Mouse (Mus musculus): ENCODE measurements around the gene Xaf1. TPM values are rescaled to one million over a fixed set of nuclear protein-coding genes. Genes with fewer than 3 reads are reported as not detected.
A peak's percentile ranks its signal among the peaks of the same experiment; 100 is the strongest.

The Xaf1 gene
- 1.6 and 1.9 TPM in 2 replicates for polyA plus RNA-seq (2016; fragmentation: Nextera tagmentation; extraction: Ambion mirVana)

DNA sequence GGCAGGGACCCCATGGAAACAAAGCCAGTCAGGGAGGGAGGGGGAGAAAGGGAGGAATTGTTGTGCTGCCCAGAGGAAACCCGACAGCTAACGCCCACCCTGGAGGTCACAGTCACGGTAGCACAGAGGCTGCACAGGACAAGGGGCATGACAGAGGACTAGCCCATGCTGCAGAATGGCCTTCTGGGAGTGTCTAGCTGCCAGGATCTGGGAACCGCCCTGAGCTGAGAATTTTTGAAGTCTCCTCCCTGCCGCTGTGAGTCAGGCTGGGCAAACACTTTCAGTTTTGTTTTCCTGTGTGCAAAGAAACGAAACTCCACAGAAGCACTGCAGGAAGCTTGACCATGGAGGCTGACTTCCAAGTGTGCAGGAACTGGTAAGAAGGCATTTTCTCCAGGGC is at the start of gene Xaf1:
Xaf1 (plus strand) TSS at position 296 of the 400 bp plus-strand sequence.
- H3K27ac ChIP-seq: no peak within 1 kb of the TSS
- H3K4me1 ChIP-seq (replicated peaks): no peaks in the 10 kb centered on the region
- no peak within 1 kb of the TSS for H3K4me3 ChIP-seq (replicated peaks)
- no peak for ATAC-seq (ENCODE audit: insufficient number of reproducible peaks, insufficient read depth, low FRiP score, low TSS enrichment, low read depth)
- H3K4me2 ChIP-seq: peak within 1 kb of the TSS; percentile 1; the same call in 1 of the 2 replicates
- no peak within 1 kb of the TSS for H3K9ac ChIP-seq (replicated peaks)
- H3K9me3 ChIP-seq: no peaks in the 10 kb centered on the region
- WGBS: 41% methylated on average over 6 of the region's 6 CpGs
- H3K27me3 ChIP-seq: no peaks in the 10 kb centered on the region
- no peaks in the 10 kb centered on the region for H3K36me3 ChIP-seq

DNA sequence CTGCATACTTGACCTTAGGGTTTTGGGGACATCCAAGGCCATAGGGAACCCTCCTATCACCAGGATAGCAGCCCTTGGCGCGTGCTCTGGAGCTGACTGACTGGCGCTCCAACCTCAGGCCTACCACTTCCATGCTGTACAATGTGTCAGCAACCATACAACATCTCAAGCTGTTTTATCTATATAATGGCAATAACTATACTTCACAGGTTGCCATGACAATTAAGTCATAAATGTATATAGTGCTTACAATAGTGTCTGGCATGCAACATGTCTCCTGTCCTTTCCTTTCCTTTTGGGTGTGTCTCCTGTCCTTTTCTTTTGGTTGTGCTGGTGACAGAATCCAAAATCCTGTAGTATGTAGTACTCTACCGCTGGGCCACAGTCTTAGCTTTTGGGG is 45.8 kb upstream of the Xaf1 start:
- Histone ChIP-seq H3K9ac (replicated peaks) (no peak overlapping the region), H3K4me3 (replicated peaks) (no peak overlapping the region), H3K27ac (no peak overlapping the region), H3K4me2 (no peak overlapping the region), H3K27me3 (0 out of 2 replicates have a peak, but pooled peaks cover 7% of the 10 kb centered on the region), H3K4me1 (replicated peaks) (no peaks in the 10 kb centered on the region), H3K36me3 (no peaks in the 10 kb centered on the region), H3K9me3 (no peaks in the 10 kb centered on the region)
- 97% methylated on average over 4 of the region's 4 CpGs for WGBS
- no peak for ATAC-seq (ENCODE audit: insufficient number of reproducible peaks, insufficient read depth, low FRiP score, low TSS enrichment, low read depth)

DNA sequence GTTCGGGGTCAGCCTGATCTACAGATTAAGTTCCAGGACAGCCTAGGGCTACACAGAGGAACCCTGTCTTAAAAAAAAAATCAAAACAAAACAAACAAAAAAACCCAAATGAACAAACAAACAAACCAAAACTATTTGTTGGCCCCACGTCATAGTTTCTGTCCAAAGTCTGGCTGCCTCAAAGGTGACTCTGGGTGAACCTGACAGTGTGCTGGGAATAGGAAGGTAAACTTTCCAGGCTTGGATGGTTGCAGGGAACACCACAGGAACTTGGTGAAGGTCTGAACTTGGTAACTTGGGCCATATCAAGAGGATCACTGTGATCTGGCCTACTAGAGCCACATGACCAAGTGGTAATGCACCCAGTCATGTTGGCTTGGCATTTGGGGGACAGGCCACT is 45.0 kb upstream of the Xaf1 start:
- no peaks in the 10 kb centered on the region for H3K9me3 ChIP-seq
- 0 out of 2 replicates have a peak, but pooled peaks cover 7% of the 10 kb centered on the region for H3K27me3 ChIP-seq
- no peak for ATAC-seq (ENCODE audit: insufficient number of reproducible peaks, insufficient read depth, low FRiP score, low TSS enrichment, low read depth)
- H3K9ac ChIP-seq (replicated peaks): no peak overlapping the region
- no peak overlapping the region for H3K4me3 ChIP-seq (replicated peaks)
- no peak overlapping the region for H3K27ac ChIP-seq
- H3K4me2 ChIP-seq: no peak overlapping the region
- H3K36me3 ChIP-seq: no peaks in the 10 kb centered on the region
- 94% methylated on average over 2 of the region's 2 CpGs for WGBS
- H3K4me1 ChIP-seq (replicated peaks): no peaks in the 10 kb centered on the region

DNA sequence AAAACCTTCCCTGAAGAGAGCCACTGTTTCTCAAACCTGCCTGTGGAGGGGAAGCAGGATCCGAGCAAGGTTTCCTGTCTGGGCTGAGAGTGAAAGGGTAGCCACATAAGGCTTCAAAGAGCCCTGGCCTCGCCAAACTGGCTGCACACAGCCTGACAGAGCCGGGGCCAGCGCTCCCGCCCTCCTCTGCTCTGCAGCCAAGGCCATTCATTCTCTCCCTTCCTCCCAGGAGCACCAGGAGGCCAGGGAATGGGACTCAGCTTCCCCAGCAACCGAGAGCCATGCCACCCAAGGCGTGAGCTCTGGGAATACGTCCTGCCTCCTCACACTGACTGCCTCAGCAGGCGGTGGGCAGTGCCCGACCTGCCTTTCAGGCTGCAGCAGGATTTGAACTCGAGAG is 35.9 kb upstream of the Xaf1 start:
- ATAC-seq (ENCODE audit: insufficient number of reproducible peaks, insufficient read depth, low FRiP score, low TSS enrichment, low read depth): no peak

DNA sequence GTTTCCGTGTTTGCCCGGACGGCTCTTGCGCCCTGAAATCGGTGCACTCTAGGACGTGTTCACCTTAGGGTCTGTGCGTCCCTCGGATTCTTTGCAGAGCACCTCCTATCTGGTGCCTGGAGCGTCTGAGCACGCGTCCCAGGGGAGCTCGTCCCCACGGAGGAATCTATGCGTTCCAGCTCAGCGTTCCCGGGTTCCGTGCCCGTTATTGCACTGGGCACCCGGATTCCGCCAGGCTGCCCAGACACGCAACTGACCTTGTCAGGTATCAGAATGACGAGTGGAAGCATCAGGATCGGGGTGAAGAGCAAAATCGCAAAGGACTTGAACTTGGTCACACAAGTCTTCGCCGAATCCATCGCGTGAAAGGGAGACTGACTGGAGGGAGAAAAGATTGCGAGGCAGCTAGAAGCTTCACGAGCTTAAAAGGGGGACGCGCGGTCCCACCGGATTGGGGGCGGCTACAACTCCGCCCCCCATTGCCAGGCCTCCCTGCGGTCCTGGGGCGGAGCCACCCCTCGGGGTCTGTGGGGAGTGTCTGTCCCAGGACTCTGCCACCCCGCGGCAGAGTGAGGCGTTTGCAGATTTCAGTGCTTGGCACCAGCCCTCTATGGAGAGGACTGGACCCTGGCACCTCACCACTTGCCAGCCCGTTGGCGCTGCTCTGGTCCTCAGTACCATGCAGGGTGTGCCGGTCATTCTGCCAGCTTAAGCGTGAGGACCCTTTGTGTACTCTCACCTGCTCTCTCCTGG is 35.0 kb upstream of the Xaf1 start:
- no peaks in the 10 kb centered on the region for H3K36me3 ChIP-seq
- 1% methylated on average over 46 of the region's 46 CpGs for WGBS
- H3K4me1 ChIP-seq (replicated peaks): peaks cover 13% of the 10 kb centered on the region
- peak overlapping the region; percentile 68 for H3K4me2 ChIP-seq
- H3K9ac ChIP-seq (replicated peaks): peak overlapping the region; percentile 54
- H3K27me3 ChIP-seq: peaks cover 61% of the 10 kb centered on the region
- no peak overlapping the region for H3K27ac ChIP-seq
- no peaks in the 10 kb centered on the region for H3K9me3 ChIP-seq
- peak; percentile 75 for ATAC-seq (ENCODE audit: insufficient number of reproducible peaks, insufficient read depth, low FRiP score, low TSS enrichment, low read depth)
- peak overlapping the region; percentile 42 for H3K4me3 ChIP-seq (replicated peaks)

More for the DNA sequence above, 35.9 kb upstream of the Xaf1 start:
- H3K9ac ChIP-seq (replicated peaks): no peak overlapping the region
- no peaks in the 10 kb centered on the region for H3K9me3 ChIP-seq
- no peak overlapping the region for H3K27ac ChIP-seq
- peaks cover 13% of the 10 kb centered on the region for H3K4me1 ChIP-seq (replicated peaks)
- no peaks in the 10 kb centered on the region for H3K36me3 ChIP-seq
- H3K4me3 ChIP-seq (replicated peaks): peak overlapping the region; percentile 42; the same call in 1 of the 2 replicates
- 5% methylated on average over 11 of the region's 11 CpGs for WGBS
- H3K4me2 ChIP-seq: peak overlapping the region; percentile 68
- peaks cover 61% of the 10 kb centered on the region for H3K27me3 ChIP-seq

DNA sequence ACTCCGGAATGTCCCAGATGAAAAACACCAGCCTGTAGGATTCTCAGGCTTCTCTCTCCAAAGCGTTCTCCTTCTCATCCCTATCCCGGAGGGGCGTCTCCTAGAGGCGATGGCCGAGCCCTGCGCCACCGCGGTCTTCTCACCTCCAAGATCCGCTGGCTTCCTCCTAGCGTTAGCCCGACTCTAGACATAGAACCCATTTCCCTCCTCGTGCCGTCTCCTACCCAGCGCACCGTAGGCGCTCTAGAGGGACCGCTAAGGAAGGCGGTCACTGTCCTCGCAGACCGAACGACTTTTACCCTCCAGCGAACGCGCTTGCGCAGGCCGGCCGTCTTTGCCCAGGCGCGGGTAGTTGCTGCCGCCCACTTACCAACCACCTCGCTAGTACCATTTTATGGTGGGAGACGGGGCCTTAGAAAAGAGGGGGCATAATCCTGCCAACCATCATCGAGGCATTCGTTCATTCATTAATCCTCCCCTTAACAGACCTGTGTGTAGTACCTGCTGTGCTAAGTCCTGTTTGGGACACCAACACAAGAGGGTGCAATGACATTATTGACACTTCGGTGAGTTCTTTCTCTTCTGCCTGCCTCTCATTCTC is 34.4 kb upstream of the Xaf1 start, which contains the start of gene Slc13a5:
Slc13a5 (minus strand) TSS at position 263 of the 601 bp plus-strand sequence.
- Histone ChIP-seq H3K36me3 (no peaks in the 10 kb centered on the region), H3K4me1 (replicated peaks) (peaks cover 13% of the 10 kb centered on the region), H3K27me3 (peaks cover 61% of the 10 kb centered on the region), H3K9ac (replicated peaks) (peak within 1 kb of the TSS; percentile 54), H3K4me3 (replicated peaks) (peak within 1 kb of the TSS; percentile 42), H3K4me2 (peak within 1 kb of the TSS; percentile 68), H3K27ac (no peak within 1 kb of the TSS), H3K9me3 (no peaks in the 10 kb centered on the region)
- 4% methylated on average over 36 of the region's 36 CpGs for WGBS
- no peak for ATAC-seq (ENCODE audit: insufficient number of reproducible peaks, insufficient read depth, low FRiP score, low TSS enrichment, low read depth)

DNA sequence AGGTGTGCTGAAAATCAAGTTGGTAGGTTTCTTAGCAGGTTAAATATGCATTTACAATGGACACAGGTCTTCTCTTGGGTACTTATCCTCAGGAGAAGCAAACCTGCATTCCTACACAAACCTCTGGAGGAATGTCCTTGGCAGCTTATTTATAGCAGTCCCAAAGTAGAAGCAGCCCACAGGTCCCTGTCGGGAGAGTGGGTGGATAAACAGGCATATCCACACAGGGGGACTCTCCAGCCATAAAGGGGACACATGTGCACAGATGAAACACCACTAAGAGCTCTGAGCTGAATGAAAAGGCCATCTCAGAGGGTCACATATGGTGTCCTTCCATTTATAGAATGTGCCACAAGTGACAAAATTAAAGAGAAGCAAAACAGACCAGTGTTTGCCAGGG is 29.7 kb upstream of the Xaf1 start:
- no peak overlapping the region for H3K4me3 ChIP-seq (replicated peaks)
- H3K9me3 ChIP-seq: no peaks in the 10 kb centered on the region
- no peak overlapping the region for H3K9ac ChIP-seq (replicated peaks)
- no peaks in the 10 kb centered on the region for H3K36me3 ChIP-seq
- peaks cover 5% of the 10 kb centered on the region for H3K4me1 ChIP-seq (replicated peaks)
- no peak overlapping the region for H3K4me2 ChIP-seq
- ATAC-seq (ENCODE audit: insufficient number of reproducible peaks, insufficient read depth, low FRiP score, low TSS enrichment, low read depth): no peak
- peaks cover 23% of the 10 kb centered on the region for H3K27me3 ChIP-seq
- H3K27ac ChIP-seq: no peak overlapping the region
- WGBS: 61% methylated on average over 1 of the region's 1 CpGs

- H3K36me3 ChIP-seq: no peaks in the 10 kb centered on the region
- no peak overlapping the region for H3K4me2 ChIP-seq
- no peak overlapping the region for H3K9ac ChIP-seq (replicated peaks)
- WGBS: 63% methylated on average over 3 of the region's 3 CpGs
- no peak overlapping the region for H3K4me3 ChIP-seq (replicated peaks)
- ATAC-seq (ENCODE audit: insufficient number of reproducible peaks, insufficient read depth, low FRiP score, low TSS enrichment, low read depth): no peak
- no peaks in the 10 kb centered on the region for H3K4me1 ChIP-seq (replicated peaks)
- H3K9me3 ChIP-seq: no peaks in the 10 kb centered on the region
- H3K27me3 ChIP-seq: peaks cover 9% of the 10 kb centered on the region
- no peak overlapping the region for H3K27ac ChIP-seq
Observed at GRCm38 (mm10) chr11:72273341-72273740, 28.1 kb upstream of the Xaf1 start.

- H3K9me3 ChIP-seq: no peaks in the 10 kb centered on the region
- H3K4me3 ChIP-seq (replicated peaks): no peak overlapping the region
- no peaks in the 10 kb centered on the region; the same call in 1 of the 2 replicates for H3K27me3 ChIP-seq
- no peak for ATAC-seq (ENCODE audit: insufficient number of reproducible peaks, insufficient read depth, low FRiP score, low TSS enrichment, low read depth)
- no peaks in the 10 kb centered on the region for H3K4me1 ChIP-seq (replicated peaks)
- no peak overlapping the region for H3K9ac ChIP-seq (replicated peaks)
- no peaks in the 10 kb centered on the region for H3K36me3 ChIP-seq
- no peak overlapping the region for H3K4me2 ChIP-seq
- no peak overlapping the region for H3K27ac ChIP-seq
- WGBS: 79% methylated on average over 5 of the region's 5 CpGs
Observed at GRCm38 (mm10) chr11:72281143-72281851, 20.1 kb upstream of the Xaf1 start.

- no peak for ATAC-seq (ENCODE audit: insufficient number of reproducible peaks, insufficient read depth, low FRiP score, low TSS enrichment, low read depth)
- Histone ChIP-seq H3K4me2 (no peak overlapping the region), H3K36me3 (no peaks in the 10 kb centered on the region), H3K4me1 (replicated peaks) (no peaks in the 10 kb centered on the region), H3K27ac (no peak overlapping the region), H3K9ac (replicated peaks) (no peak overlapping the region), H3K4me3 (replicated peaks) (no peak overlapping the region), H3K27me3 (no peaks in the 10 kb centered on the region; the same call in 1 of the 2 replicates), H3K9me3 (no peaks in the 10 kb centered on the region)
- WGBS: 72% methylated on average over 5 of the region's 5 CpGs
Observed at GRCm38 (mm10) chr11:72281852-72282400, 19.5 kb upstream of the Xaf1 start.

Measured in limb, embryonic 12.5 days (tissue).